Mouse (Mus musculus) limb, embryonic 15.5 days (tissue): ENCODE data around the gene Kif2c. TPM values are rescaled to one million over a fixed set of nuclear protein-coding genes. Genes with fewer than 3 reads are reported as not detected.

Experiments
- ATAC-seq: fragments of 200-750 bp; cut with Nextera tagmentation; 2 replicates; pipeline ENCODE4 v1.8.0; 2017; ENCODE audit warnings: low read depth, moderate TSS enrichment; ENCODE audit not compliant: insufficient number of reproducible peaks, low FRiP score, low TSS enrichment
- H3K27ac ChIP-seq: fragments of 300-500 bp; sonication (generic); 2 replicates; pipeline ENCODE4 v1.5.1; 2015; ENCODE audit warnings: moderate library complexity, mild to moderate bottlenecking, inconsistent platforms
- H3K27me3 ChIP-seq: fragments of 300-500 bp; sonication (generic); 2 replicates; pipeline ENCODE4 v1.6.1; 2015; ENCODE audit warnings: inconsistent platforms
- H3K36me3 ChIP-seq: fragments of 300-500 bp; sonication (generic); 2 replicates; pipeline ENCODE4 v1.6.1; 2015; ENCODE audit warnings: inconsistent platforms
- H3K4me1 ChIP-seq: fragments of 300-500 bp; sonication (generic); 2 replicates; pipeline ENCODE4 v1.6.1; 2015; ENCODE audit warnings: inconsistent platforms
- H3K4me2 ChIP-seq: fragments of 300-500 bp; sonication (generic); 2 replicates; pipeline ENCODE4 v1.6.1; 2015; ENCODE audit warnings: mild to moderate bottlenecking, inconsistent platforms
- H3K4me3 ChIP-seq: fragments of 300-500 bp; sonication (generic); 2 replicates; pipeline ENCODE4 v1.5.1; 2015; ENCODE audit warnings: mild to moderate bottlenecking, inconsistent platforms
- H3K9ac ChIP-seq: fragments of 300-500 bp; sonication (generic); 2 replicates; pipeline ENCODE4 v1.6.1; 2015; ENCODE audit warnings: inconsistent platforms
- H3K9me3 ChIP-seq: fragments of 300-500 bp; sonication (generic); 2 replicates; pipeline ENCODE4 v1.6.1; 2016; ENCODE audit warnings: inconsistent platforms
- WGBS: fragments of 180-500 bp; shearing (Covaris S2); methylation state at CpG from one replicate; pipeline ENCODE4 v1.1.7; 2015; 5-methylcytosine and 5-hydroxymethylcytosine counted together
- polyA plus RNA-seq: library from polyadenylated mRNA; unstranded; fragments of >200 nt; fragmentation: Nextera tagmentation; extraction: Ambion mirVana; gene quantifications from 2 replicates; pipeline ENCODE4 v1.2.1, GENCODE M21; 2015

Kif2c gene
- polyA plus RNA-seq, 1 experiment from 2014 or later = 45.9 TPM

- Histone ChIP-seq H3K27ac (no peak overlapping the region), H3K4me1 (peaks cover 45% of the 10 kb centered on the region), H3K9me3 (no peaks in the 10 kb centered on the region), H3K36me3 (peaks cover 8% of the 10 kb centered on the region), H3K4me3 (no peak overlapping the region), H3K27me3 (no peaks in the 10 kb centered on the region), H3K4me2 (no peak overlapping the region), H3K9ac (no peak overlapping the region)
- 76% methylated on average over 7 of the region's 9 CpGs for WGBS
- ATAC-seq = no peak
Measured at GRCm38 (mm10) chr4:117123546-117124217, 58.8 kb downstream of the Kif2c start.

- Histone ChIP-seq H3K4me3 (no peak overlapping the region), H3K4me1 (peaks cover 45% of the 10 kb centered on the region), H3K9ac (no peak overlapping the region), H3K9me3 (no peaks in the 10 kb centered on the region), H3K36me3 (no peaks in the 10 kb centered on the region), H3K27me3 (no peaks in the 10 kb centered on the region), H3K27ac (no peak overlapping the region), H3K4me2 (no peak overlapping the region)
- 69% methylated on average over 4 of the region's 4 CpGs for WGBS
- ATAC-seq = no peak
Measured at GRCm38 (mm10) chr4:117122209-117122608, 60.2 kb downstream of the Kif2c start.

GRCm38 (mm10) chr4:117120445-117121414, 61.7 kb downstream of the Kif2c start:
- Histone ChIP-seq H3K36me3 (no peaks in the 10 kb centered on the region), H3K27me3 (no peaks in the 10 kb centered on the region), H3K9me3 (no peaks in the 10 kb centered on the region), H3K4me2 (peak overlapping the region; percentile 100), H3K9ac (peak overlapping the region; percentile 62), H3K4me3 (peak overlapping the region; percentile 73), H3K27ac (peak overlapping the region; percentile 89), H3K4me1 (peaks cover 34% of the 10 kb centered on the region)
- WGBS = under 1% methylated on average over 69 of the region's 69 CpGs
- ATAC-seq = peak; percentile 85

GRCm38 (mm10) chr4:117120052-117120444, 62.4 kb downstream of the Kif2c start:
- Histone ChIP-seq H3K27me3 (no peaks in the 10 kb centered on the region), H3K4me2 (peak overlapping the region; percentile 100), H3K9me3 (no peaks in the 10 kb centered on the region), H3K9ac (peak overlapping the region; percentile 57), H3K4me3 (peak overlapping the region; percentile 73), H3K36me3 (peaks cover under 1% of the 10 kb centered on the region; the same call in 1 of the 2 replicates), H3K27ac (peak overlapping the region; percentile 89), H3K4me1 (peaks cover 27% of the 10 kb centered on the region)
- ATAC-seq = no peak
- WGBS = 6% methylated on average over 10 of the region's 10 CpGs

- Histone ChIP-seq H3K4me2 (peak overlapping the region; percentile 100), H3K27ac (peak overlapping the region; percentile 89), H3K9me3 (no peaks in the 10 kb centered on the region), H3K27me3 (no peaks in the 10 kb centered on the region), H3K36me3 (peaks cover 5% of the 10 kb centered on the region; the same call in 1 of the 2 replicates), H3K4me1 (peaks cover 23% of the 10 kb centered on the region), H3K9ac (peak overlapping the region; percentile 57), H3K4me3 (peak overlapping the region; percentile 73)
- no peak for ATAC-seq
- WGBS = 68% methylated on average over 5 of the region's 5 CpGs
Measured at GRCm38 (mm10) chr4:117119636-117120035, 62.8 kb downstream of the Kif2c start.

GRCm38 (mm10) chr4:117117931-117118330, 64.5 kb downstream of the Kif2c start:
- peaks cover 11% of the 10 kb centered on the region; the same call in 1 of the 2 replicates for H3K36me3 ChIP-seq
- no peak overlapping the region for H3K27ac ChIP-seq
- H3K4me1 ChIP-seq = peaks cover 15% of the 10 kb centered on the region
- no peaks in the 10 kb centered on the region for H3K27me3 ChIP-seq
- no peak for ATAC-seq
- no peak overlapping the region for H3K4me2 ChIP-seq
- no peak overlapping the region for H3K9ac ChIP-seq
- H3K9me3 ChIP-seq = no peaks in the 10 kb centered on the region
- no peak overlapping the region for H3K4me3 ChIP-seq
- WGBS = 88% methylated on average over 7 of the region's 7 CpGs

GRCm38 (mm10) chr4:117115592-117115991, 66.8 kb downstream of the Kif2c start:
- 72% methylated on average over 5 of the region's 5 CpGs for WGBS
- ATAC-seq = no peak
- H3K27ac ChIP-seq = no peak overlapping the region
- peaks cover 5% of the 10 kb centered on the region for H3K4me1 ChIP-seq
- H3K4me3 ChIP-seq = no peak overlapping the region
- no peaks in the 10 kb centered on the region for H3K9me3 ChIP-seq
- H3K9ac ChIP-seq = no peak overlapping the region
- no peaks in the 10 kb centered on the region for H3K27me3 ChIP-seq
- H3K36me3 ChIP-seq = peaks cover 29% of the 10 kb centered on the region
- H3K4me2 ChIP-seq = no peak overlapping the region

- Histone ChIP-seq H3K4me2 (no peak overlapping the region), H3K27me3 (no peaks in the 10 kb centered on the region), H3K4me1 (no peaks in the 10 kb centered on the region), H3K36me3 (peaks cover 51% of the 10 kb centered on the region), H3K9me3 (no peaks in the 10 kb centered on the region), H3K4me3 (no peak overlapping the region), H3K9ac (no peak overlapping the region), H3K27ac (no peak overlapping the region)
- no peak for ATAC-seq
- 90% methylated on average over 1 of the region's 1 CpGs for WGBS
Measured at GRCm38 (mm10) chr4:117113237-117113636, 69.2 kb downstream of the Kif2c start.

- ATAC-seq = no peak
- H3K27ac ChIP-seq = no peak overlapping the region
- WGBS = 90% methylated on average over 11 of the region's 11 CpGs
- no peaks in the 10 kb centered on the region for H3K9me3 ChIP-seq
- H3K4me2 ChIP-seq = no peak overlapping the region
- H3K9ac ChIP-seq = no peak overlapping the region
- H3K27me3 ChIP-seq = no peaks in the 10 kb centered on the region
- no peaks in the 10 kb centered on the region for H3K4me1 ChIP-seq
- no peak overlapping the region for H3K4me3 ChIP-seq
- peaks cover 63% of the 10 kb centered on the region for H3K36me3 ChIP-seq
Measured at GRCm38 (mm10) chr4:117110985-117111384, 71.5 kb downstream of the Kif2c start.

- H3K4me2 ChIP-seq = no peak overlapping the region
- no peaks in the 10 kb centered on the region for H3K9me3 ChIP-seq
- no peak overlapping the region for H3K27ac ChIP-seq
- 88% methylated on average over 13 of the region's 13 CpGs for WGBS
- H3K36me3 ChIP-seq = peaks cover 63% of the 10 kb centered on the region
- H3K4me3 ChIP-seq = no peak overlapping the region
- ATAC-seq = no peak
- H3K27me3 ChIP-seq = no peaks in the 10 kb centered on the region
- H3K9ac ChIP-seq = no peak overlapping the region
- H3K4me1 ChIP-seq = peaks cover 1% of the 10 kb centered on the region
Measured at GRCm38 (mm10) chr4:117110249-117110648, 72.2 kb downstream of the Kif2c start.
